Mouse (Mus musculus) cerebellum, adult 11 months (tissue): ENCODE measurements around the gene Commd7.

Source experiments
- DNase-seq: peaks from one replicate; pipeline ENCODE4 v3.0.0; 2022

Commd7 gene

GRCm38 (mm10) chr2:153585981-153586380 is 46.6 kb downstream of the Commd7 start:
- DNase-seq, result no peak

DNA sequence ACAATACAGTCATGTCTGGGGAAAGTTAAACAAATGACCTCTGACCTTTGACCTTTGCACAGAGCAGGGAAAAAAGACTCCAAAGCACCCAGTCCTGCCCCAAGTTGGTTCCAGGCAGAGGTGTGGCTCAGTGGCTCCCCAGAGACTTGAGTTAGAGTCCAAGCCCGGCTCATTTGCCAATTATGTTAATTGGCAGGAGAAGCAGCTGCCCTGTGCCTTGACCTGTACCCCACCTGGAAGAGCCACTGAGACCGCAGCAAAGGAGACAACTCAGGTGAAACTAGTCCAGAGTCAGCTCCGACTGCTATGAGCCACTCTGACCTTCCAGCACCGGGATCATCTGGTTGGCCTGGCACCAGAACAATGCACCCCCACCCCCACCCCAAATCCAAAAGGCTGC is 48.2 kb downstream of the Commd7 start:
- DNase-seq, result no peak

DNA sequence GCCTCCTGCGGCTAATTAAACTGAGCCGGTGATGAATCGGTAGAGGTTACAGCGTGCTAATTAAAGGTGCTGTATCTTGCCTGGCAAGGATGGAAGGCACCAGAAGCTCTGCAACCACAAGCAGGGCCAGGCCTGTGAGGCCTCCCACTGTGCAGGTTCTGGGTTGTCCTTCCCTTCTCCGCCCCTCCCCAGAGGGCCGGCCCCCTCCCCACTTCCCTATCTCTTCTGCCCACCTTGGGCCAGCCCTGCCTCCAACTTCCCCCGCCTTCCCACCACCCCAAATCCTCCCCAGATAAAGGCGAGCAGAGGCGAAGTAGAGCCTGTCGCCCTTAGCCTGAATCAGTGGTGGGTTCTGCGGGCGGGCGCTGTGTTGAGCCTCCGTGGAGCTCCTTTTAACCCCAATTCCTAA is 48.9 kb downstream of the Commd7 start:
- DNase-seq, result no peak

GRCm38 (mm10) chr2:153582876-153583585 is 49.5 kb downstream of the Commd7 start:
- DNase-seq, result no peak

- no peak for DNase-seq
Observed at GRCm38 (mm10) chr2:153581416-153581815, 51.2 kb downstream of the Commd7 start.

DNA sequence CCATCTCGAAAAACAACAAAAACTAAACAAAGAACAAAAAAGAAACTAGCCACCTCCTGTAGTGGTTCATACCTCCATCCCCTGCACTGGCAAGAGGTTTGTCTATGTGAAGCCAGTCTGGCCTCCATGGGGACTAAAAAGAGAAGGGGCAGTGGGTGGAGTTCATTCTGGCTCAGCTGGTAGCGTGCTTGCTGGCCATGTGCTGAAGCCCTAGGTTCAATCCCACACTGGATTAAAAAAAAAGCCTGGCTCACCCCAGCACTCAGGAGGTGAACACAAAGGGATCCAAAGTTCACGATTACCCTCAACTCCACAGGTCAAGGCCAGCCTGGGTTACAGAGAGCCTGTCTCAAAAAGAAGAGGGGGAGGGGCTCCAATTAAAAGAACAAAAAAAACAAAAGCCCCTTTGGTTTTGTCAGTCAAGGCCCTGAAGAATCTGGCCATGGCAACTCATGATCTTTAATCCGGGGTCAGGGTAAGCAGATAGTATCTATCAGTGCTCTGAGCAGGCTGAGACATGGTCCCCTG is 52.1 kb downstream of the Commd7 start:
- DNase-seq, result no peak

GRCm38 (mm10) chr2:153580042-153580441 is 52.5 kb downstream of the Commd7 start:
- no peak for DNase-seq

DNA sequence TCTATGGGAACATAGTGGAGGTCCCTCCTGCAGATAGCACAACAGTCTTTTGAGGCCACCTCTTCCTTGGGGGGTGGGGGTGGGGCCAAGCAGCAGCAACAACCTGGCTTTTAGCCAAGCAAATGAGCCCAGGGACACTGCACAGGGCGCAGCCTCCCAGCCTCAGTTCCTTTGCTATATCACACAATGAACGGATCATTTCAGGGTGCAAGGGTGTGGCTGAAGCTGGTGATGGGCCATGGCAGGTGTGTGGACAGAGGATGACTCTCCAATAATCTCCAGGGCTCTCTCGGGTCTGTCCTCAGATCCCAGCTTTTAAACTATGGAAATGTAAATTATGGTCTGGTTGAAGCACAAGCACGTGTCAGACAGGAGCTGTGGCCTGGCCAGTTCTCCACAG is 55.5 kb downstream of the Commd7 start:
- no peak for DNase-seq

GRCm38 (mm10) chr2:153576150-153576549 is 56.4 kb downstream of the Commd7 start:
- no peak for DNase-seq

GRCm38 (mm10) chr2:153575554-153575953 is 57.0 kb downstream of the Commd7 start:
- no peak for DNase-seq

- no peak for DNase-seq
Observed at GRCm38 (mm10) chr2:153573101-153573500, 59.5 kb downstream of the Commd7 start.

DNA sequence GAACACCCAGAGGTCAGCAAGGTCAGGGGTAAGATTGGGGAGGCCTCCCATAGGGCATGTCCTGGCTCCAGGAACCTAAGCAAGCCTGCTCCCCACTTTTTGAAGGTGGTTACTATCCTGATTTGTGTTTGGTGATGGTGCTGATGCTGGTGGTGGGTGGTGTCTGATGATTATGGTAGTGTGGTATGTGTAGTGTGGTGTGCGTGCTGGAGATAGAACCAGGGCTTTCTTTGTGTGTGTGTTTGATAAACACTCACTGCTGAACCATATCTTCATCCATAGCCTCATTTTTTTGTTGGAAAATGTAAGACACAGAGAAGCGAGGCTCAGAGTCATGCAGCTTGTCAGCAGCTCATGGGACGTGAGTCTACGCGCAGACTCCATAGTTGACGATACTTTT is 64.0 kb downstream of the Commd7 start:
- no peak for DNase-seq

GRCm38 (mm10) chr2:153568013-153568412 is 64.6 kb downstream of the Commd7 start:
- no peak for DNase-seq
